Mouse (Mus musculus): ENCODE results near the gene Trim38. TPM values are rescaled to one million over a fixed set of nuclear protein-coding genes. Genes with fewer than 3 reads are reported as not detected.

Trim38 gene
- total RNA-seq, 2 experiments from 2014 or later: not detected

GRCm38 (mm10) chr13:23834836-23835235, 65.1 kb downstream of the Trim38 start:
- DNase-seq (ENCODE audit: low spot score): no peak

GRCm38 (mm10) chr13:23836630-23837029, 66.9 kb downstream of the Trim38 start:
- DNase-seq (ENCODE audit: low spot score): no peak

- no peak for DNase-seq (ENCODE audit: low spot score)
Measured at GRCm38 (mm10) chr13:23839308-23839707, 69.6 kb downstream of the Trim38 start, which contains the start of gene Slc17a3. Gene Slc17a3, plus strand, starts transcription at chr13:23839434.

Small RNA genes within 50 kb of the gene (microRNA-seq; reads per million reads assigned to microRNA genes)
- not detected for gene Gm44314
- not detected for gene Gm44484

Other genes starting within 250 kb of the Trim38 start
- 100 to 1,000 TPM; 149 to 163 TPM for gene Hist1h4h, start 238.9 kb upstream of the Trim38 start, total RNA-seq (2021)
- gene Hist1h2af, start 236.0 kb upstream of the Trim38 start, total RNA-seq (2021): 1 to 10 TPM in 1 of 2 experiments, under 1 TPM in 1; 0.73 to 1.9 TPM
- gene Hist1h3g, start 234.5 kb upstream of the Trim38 start, total RNA-seq (2021): under 1 TPM; 0.55 to 0.57 TPM
- 1 to 10 TPM; 1.0 to 1.1 TPM for gene Hist1h2bh, start 226.5 kb upstream of the Trim38 start, total RNA-seq (2021)
- gene Hist1h3f, start 225.9 kb upstream of the Trim38 start, total RNA-seq (2021): 1 to 10 TPM; 3.0 to 4.8 TPM
- gene Hist1h4f, start 218.3 kb upstream of the Trim38 start, total RNA-seq (2021): 10 to 100 TPM in 1 of 2 experiments, 1 to 10 TPM in 1; 8.3 to 12.3 TPM
- gene Hist1h1d, start 216.7 kb upstream of the Trim38 start, total RNA-seq (2021): under 1 TPM; 0.83 to 0.89 TPM
- 10 to 100 TPM; 11.6 to 12.3 TPM for gene Hist1h3e, start 207.5 kb upstream of the Trim38 start, total RNA-seq (2021)
- under 1 TPM; 0.41 to 0.85 TPM for gene Hist1h2ae, start 198.7 kb upstream of the Trim38 start, total RNA-seq (2021)
- 1 to 10 TPM; 2.2 to 3.7 TPM for gene Hist1h2bg, start 198.5 kb upstream of the Trim38 start, total RNA-seq (2021)
- 1 to 10 TPM; 1.3 to 5.3 TPM for gene Hist1h2bf, start 195.7 kb upstream of the Trim38 start, total RNA-seq (2021)
- gene Hist1h2ad, start 195.5 kb upstream of the Trim38 start, total RNA-seq (2021): 1 to 10 TPM in 1 of 2 experiments, under 1 TPM in 1; 0.80 to 1.7 TPM
- gene Hist1h3d, start 194.2 kb upstream of the Trim38 start, total RNA-seq (2021): 1 to 10 TPM; 3.2 to 3.7 TPM
- 10 to 100 TPM; 33.6 to 46.4 TPM for gene Hist1h4d, start 188.3 kb upstream of the Trim38 start, total RNA-seq (2021)
- 10 to 100 TPM; 13.2 to 15.7 TPM for gene Hist1h2be, start 148.8 kb upstream of the Trim38 start, total RNA-seq (2021)
- gene Hist1h1e, start 147.4 kb upstream of the Trim38 start, total RNA-seq (2021): 10 to 100 TPM; 31.1 to 41.1 TPM
- gene Hist1h2ac, start 86.0 kb upstream of the Trim38 start, total RNA-seq (2021): 1 to 10 TPM in 1 of 2 experiments, under 1 TPM in 1; 0.68 to 1.3 TPM
- gene Hist1h2bc, start 85.7 kb upstream of the Trim38 start, total RNA-seq (2021): 10 to 100 TPM; 66.4 to 69.8 TPM
- not detected for gene Hist1h1t, start 74.1 kb upstream of the Trim38 start, total RNA-seq (2021)
- gene Hist1h4c, start 71.5 kb upstream of the Trim38 start, total RNA-seq (2021): 10 to 100 TPM; 57.1 to 66.2 TPM
- gene Hfe, start 59.1 kb upstream of the Trim38 start, total RNA-seq (2021): 10 to 100 TPM; 25.6 to 25.7 TPM
- gene Hist1h1c, start 31.1 kb upstream of the Trim38 start, total RNA-seq (2021): 100 to 1,000 TPM; 157 to 219 TPM
- not detected for gene Hist1h3c, start 24.3 kb upstream of the Trim38 start, total RNA-seq (2021)
- 1 to 10 TPM; 1.3 to 1.4 TPM for gene Hist1h2bb, start 23.2 kb upstream of the Trim38 start, total RNA-seq (2021)
- gene Hist1h2ab, start 18.8 kb upstream of the Trim38 start, total RNA-seq (2021): under 1 TPM in 1 of 2 experiments, not detected in 1; 0.82 TPM
- gene Hist1h3b, start 17.6 kb upstream of the Trim38 start, total RNA-seq (2021): 1 to 10 TPM in 1 of 2 experiments, not detected in 1; 1.3 TPM
- 1 to 10 TPM; 1.6 to 1.9 TPM for gene Hist1h4b, start 12.9 kb upstream of the Trim38 start, total RNA-seq (2021)
- 1 to 10 TPM in 1 of 2 experiments, under 1 TPM in 1; 0.89 to 2.8 TPM for gene Hist1h4a, start 8.7 kb upstream of the Trim38 start, total RNA-seq (2021)
- 1 to 10 TPM; 5.1 to 5.3 TPM for gene Hist1h3a, start 7.5 kb upstream of the Trim38 start, total RNA-seq (2021)
- gene Hist1h1a, start 6.2 kb upstream of the Trim38 start, total RNA-seq (2021): under 1 TPM; 0.66 to 0.76 TPM
- not detected for gene Slc17a2, start 37.1 kb downstream of the Trim38 start, total RNA-seq (2021)
- gene Slc17a3, start 69.5 kb downstream of the Trim38 start, total RNA-seq (2021): under 1 TPM in 1 of 2 experiments, not detected in 1; 0.21 TPM
- gene Slc17a1, start 97.8 kb downstream of the Trim38 start, total RNA-seq (2021): not detected
- under 1 TPM in 1 of 2 experiments, not detected in 1; 0.09 TPM for gene Slc17a4, start 145.1 kb downstream of the Trim38 start, total RNA-seq (2021)
- not detected for gene Hist1h2ba, start 164.2 kb downstream of the Trim38 start, total RNA-seq (2021)
- gene Hist1h2aa, start 164.5 kb downstream of the Trim38 start, total RNA-seq (2021): not detected
- gene Scgn, start 221.3 kb downstream of the Trim38 start, total RNA-seq (2021): not detected

Data from gastrocnemius, adult 18-20 months (tissue).